Mouse (Mus musculus) cerebral cortex, adult 2 months (tissue): ENCODE results near the gene Upf3b.

Experiments used
- WGBS: fragments of 180-500 bp; shearing (Covaris S2); methylation state at CpG from one replicate; pipeline ENCODE4 v1.1.7; 2018; 5-methylcytosine and 5-hydroxymethylcytosine counted together

Upf3b gene

DNA sequence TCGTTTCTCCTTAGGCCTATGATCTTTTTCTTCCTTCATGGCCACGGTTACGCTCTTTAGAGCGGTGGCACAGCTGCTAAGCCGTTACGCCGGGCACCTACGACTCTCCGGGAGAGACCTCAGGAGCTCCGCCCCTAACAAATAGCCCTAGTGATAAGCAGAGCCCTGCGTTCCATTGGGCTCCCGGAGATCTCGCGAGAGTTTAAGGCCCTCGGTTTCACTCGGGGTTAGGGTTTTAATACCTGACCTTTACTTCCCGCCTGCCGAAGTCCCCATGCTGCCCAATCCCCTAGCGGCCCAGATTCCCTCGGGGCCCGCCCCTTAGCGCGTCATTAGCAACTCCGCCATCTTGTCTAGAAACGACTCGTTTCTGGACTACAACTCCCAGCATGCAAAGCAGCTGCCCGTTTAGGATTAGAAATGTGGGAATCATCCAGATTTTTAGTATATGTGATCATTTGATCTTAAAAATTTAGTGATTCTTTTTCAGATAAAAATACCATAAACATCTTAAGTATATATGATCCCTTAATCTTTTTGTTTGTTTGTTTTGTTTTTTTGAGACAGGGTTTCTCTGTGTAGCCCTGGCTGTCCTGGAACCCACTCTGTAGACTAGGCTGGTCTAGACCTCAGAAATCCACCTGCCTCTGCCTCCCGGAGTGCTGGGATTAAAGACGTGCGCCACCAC is at the start of gene Upf3b:
Gene Upf3b (minus strand): TSS at position 130 of the 688 bp plus-strand sequence.
- WGBS: 6% methylated on average over 30 of the region's 30 CpGs

DNA sequence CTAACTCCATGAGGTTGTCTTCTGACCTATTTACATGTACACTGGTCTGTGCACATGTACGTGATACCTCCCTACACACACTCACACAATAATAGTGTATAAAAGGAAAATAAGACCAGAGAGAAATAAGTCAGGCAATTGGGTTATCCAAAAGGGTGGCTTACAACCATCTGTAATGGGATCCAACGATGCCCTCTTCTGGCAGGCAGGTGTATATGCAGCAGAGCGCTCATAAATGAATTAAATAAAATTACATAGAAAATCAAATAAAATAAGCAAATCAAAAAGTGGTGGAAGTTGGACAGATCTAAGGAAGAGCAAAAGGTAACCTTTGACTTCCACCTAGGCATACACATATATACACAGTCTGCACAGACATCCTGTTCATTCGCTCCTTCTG is 47.7 kb upstream of the Upf3b start:
- WGBS: 70% methylated on average over 4 of the region's 4 CpGs

DNA sequence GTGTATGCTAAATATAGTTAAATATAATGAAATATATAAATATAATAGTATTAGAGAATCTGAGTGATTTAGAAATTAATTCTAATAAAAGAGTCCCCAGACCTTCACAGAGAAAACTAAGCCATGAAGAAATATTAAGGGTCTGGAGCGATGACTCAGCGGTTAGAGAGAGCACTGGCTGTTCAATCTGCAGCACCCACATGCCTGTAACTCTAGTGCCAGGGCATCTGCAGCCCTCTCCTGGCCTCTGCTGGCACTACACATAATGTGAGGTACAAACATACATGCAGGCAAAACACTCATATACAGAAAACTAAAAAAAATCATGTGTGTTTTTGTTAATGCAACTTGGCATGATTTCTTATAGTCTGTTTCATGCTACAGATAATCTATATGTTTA is 34.8 kb upstream of the Upf3b start:
- WGBS: 85% methylated on average over 2 of the region's 2 CpGs

DNA sequence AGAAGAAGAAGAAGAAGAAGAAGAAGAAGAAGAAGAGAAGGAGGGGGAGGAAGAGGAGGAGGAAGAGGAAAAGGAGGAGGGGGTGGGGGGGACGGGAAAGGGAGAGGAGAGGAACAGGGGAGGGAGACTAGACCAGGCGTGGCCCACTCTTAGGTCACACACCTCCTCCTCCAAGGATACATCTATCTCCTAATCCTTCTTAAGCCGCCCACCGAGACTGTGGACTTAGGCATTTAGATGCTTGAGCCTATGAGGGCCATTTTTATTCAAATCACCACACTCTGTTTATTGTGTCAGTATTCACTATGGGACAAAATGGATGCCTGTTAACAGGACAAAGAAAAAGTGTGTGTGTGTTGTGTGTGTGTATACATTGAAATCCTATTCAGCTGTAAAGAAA is 34.4 kb upstream of the Upf3b start:
- 80% methylated on average over 1 of the region's 4 CpGs for WGBS

DNA sequence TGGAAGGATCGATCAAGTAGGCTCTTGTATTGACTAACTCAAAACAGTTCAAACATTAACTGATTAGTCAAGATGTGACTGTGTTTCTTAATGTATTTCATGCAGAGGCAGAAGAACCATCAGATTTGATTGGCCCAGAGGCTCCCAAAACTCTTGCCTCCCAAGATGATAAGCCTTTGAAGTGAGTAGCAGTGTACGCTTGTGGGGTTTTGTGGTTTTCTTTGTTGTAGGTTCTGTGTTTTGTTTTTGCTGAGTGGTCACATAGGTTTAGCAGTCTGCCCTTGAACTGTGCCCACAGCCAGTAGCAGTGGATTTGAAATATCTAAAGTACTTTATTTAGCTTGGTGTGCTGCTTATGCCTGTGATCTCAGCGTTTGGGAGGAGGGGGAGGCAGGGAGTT is 31.6 kb upstream of the Upf3b start:
- WGBS: 77% methylated on average over 3 of the region's 3 CpGs

DNA sequence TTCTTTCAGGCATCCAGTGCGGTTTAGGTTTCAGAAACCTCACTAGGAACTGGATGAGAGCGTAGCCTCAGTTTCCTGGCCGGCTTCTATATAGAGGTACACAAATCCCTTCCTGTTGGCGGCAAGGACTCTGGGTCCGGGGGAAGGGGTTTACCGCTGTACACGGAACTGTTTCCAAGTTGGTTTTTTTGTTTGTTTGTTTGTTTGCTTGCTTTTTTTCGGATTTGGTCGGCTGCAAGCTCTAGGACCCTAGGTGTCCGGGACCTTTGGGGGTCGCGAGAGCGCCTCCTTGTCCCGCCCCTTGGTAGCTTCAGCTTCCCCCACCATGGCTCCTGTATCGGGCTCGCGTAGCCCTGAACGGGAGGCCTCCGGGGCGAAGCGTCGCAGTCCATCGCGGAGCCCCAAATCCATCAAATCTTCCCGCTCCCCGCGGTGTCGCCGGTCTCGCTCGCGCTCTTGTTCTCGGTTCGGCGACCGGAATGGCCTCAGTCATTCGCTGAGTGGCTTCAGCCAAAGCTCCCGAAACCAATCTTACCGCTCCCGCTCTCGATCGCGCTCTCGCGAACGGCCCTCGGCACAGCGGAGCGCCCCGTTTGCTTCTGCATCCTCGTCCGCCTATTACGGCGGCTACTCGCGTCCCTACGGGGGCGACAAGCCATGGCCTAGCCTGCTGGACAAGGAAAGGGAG is 16.7 kb upstream of the Upf3b start, which contains the start of gene Nkap:
Gene Nkap (plus strand): TSS at position 125 of the 688 bp plus-strand sequence.
- WGBS: under 1% methylated on average over 54 of the region's 58 CpGs

DNA sequence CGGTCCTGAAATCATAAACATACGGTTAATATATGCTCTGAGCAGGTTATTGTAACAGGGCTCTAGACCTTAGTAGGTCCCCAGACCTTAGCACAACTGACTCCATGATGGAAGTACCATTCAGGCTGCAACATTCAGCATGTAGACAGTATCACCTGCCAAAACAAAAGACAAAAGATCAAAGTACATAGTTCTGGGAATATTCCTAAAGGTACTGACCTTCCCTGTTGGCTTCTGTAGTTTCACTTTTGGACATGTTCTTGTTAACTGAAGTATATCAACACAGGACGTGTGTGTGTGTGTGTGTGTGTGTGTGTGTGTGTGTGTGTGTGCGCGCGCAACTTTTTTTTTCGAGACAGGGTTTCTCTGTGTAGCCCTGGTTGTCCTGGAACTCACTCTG is 15.4 kb upstream of the Upf3b start:
- WGBS: 94% methylated on average over 4 of the region's 7 CpGs

DNA sequence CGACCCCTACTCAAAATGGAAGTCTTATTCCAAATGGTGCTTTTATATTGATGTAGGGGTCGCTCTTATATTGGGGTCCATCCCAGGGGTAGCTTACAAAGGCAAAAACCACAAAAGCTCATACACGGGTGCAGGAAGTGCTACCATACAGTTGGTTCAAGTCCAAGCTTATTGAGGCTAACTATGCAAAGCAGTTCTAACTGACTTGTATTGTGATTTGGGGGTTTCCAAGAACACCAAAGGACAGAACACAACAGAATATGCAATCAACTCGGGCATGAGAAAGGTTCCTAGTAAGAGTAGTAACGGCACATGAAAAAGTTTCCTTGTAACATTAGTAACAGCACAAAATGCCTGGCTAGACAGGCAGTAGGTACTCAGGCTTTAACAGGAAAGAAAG is 10.1 kb upstream of the Upf3b start:
- WGBS: 71% methylated on average over 5 of the region's 5 CpGs

DNA sequence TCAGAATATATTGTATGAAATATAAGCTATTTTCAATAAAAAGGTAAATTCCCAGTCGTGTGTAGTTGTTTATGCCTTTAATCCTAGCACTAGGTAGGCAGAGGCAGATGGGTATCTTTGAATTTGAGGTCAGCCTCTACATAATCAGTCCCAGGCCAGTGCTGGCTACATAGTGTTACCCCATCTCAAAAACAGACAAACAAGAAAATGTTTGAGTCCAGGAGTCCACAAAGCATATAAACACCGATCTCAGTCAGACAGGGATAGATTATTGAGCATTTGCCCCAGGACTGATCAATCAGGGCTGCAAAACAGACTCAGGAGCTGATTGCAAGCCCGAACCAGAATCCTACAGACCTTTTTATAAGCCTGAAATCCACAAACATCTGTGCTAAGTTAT is 9.5 kb upstream of the Upf3b start:
- WGBS: 71% methylated on average over 3 of the region's 3 CpGs

DNA sequence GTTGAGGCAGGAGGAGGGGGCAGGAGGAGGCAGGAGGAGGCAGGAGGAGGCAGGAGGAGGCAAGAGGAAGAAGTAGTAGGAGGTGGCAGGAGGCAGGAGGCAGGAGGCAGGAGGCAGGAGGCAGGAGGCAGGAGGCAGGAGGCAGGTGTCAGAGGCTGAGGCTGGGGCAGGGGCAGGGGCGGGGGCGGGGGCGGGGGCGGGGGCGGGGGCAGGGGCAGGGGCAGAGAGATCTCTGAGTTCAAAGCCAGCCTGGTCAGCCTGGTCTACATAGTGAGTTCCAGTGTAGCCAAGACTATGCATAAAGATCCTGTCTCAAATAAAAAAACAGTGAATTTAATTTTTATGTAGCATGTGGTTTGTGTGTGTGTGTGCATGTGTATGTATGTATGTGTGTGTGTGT is 7.0 kb upstream of the Upf3b start:
- 80% methylated on average over 2 of the region's 5 CpGs for WGBS

DNA sequence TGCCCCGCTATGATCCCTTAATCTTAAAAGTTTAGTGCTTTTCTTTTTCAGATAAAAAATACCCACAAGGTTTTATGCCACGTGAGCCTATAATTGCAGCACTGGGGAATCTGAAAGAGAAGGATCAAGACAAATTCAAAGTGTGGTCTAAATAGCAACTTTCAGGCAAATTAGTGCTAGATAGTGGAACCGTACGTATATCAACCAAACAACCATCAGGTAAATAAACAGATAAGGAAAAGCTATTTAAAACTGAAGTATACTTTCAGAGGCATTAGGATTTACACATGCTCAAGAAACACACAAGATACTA is 715 bp upstream of the Upf3b start:
- 59% methylated on average over 4 of the region's 4 CpGs for WGBS

DNA sequence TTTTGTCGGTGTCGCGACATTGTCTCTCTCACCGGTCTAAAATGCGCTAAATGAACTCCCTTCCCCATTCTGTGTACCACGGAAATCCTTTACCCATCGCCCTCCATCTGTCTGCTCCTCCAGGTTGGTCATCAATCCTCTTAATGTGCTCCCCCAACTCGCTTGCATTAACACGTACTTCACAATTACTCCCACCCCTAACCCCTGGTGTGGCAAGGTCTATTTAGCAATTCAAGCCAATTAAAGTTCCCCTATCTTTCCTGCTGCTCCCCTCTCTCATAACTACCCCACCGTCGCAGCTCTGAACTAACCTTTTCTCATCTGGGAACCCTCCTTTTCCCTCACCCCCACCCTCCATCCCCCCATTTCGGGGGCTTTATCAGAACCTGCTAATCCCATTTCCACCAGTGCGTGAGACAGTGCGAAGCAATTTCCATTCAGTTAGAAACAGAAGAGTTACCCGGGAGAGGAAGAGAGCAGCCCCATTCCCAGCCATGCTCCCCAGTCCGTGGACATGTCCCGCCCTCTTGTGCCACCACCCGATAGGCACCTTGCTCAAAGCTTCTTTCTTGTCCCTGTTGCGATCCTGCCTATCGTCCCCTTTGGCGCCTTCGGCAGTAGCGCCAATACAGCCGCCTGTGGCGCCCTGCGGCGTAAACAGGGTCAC is 463 bp downstream of the Upf3b start:
- 3% methylated on average over 27 of the region's 27 CpGs for WGBS

DNA sequence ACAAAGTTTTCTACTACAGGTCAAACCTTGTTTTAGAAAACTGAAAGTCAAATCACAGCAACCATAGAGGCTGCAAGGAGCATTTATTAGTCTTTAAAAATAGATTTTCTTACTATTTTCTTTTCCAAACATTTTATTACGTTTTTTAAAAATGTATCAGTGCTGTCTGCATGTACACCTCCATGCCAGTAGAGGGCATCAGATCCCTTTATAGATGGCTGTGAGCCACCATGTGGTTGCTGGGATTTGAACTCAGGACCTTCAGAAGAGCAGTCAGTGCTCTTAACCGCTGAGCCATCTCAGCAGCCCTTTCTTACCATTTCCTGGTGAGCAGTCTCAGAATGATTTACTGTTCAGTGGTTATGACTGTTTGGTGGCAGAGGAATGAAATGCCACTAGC is 6.3 kb downstream of the Upf3b start:
- 71% methylated on average over 2 of the region's 2 CpGs for WGBS

DNA sequence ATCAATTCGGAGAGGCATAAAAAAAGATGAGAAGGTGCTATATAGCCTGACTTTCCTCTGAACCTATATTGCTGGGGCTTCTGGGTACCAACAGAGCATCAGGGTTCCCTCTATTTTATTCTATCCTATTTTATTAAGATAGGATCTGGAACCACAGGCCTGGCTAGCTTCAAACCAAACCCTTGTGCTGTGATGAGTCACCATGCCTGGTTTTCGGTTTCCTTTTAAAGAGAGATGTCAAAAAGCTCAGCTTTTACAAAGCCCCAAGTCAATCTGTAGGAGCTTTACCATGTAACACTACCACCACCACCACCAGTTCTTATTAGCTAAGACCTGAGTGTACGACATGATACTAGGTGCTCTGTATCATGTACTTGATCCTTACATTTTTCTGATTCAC is 11.4 kb downstream of the Upf3b start:
- 97% methylated on average over 3 of the region's 3 CpGs for whole genome bisulfite sequencing

DNA sequence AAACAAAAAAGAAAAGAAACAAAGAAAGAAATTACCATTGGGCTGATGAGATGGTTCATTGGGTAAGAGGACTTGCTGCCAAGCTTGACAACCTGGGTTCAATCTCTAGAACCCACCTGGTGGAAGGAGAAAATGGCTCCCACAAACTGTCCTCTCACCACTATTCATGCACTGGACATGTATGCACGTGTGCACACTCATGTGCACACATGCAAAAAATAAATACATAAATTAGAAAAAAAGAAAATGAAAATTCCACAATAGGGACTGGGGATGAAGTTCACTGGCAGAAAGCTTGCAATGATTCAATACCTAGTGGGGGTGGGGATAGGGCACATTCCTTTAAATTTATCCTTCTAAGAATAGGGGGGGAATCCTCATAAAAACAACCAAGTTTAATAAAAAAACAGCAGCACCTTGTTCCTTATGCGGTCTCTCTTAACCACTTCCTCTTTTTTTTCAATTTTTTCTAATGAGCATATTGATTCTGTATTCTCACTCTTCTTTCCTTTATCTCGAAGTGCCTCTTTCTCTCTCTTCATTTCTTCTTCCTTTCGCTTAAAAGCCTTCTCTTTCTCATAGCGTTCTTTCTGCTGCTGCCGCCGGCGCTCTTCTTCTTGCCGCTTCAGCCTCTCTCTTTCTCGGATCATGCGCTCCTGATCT is 14.9 kb downstream of the Upf3b start:
- 94% methylated on average over 11 of the region's 11 CpGs for WGBS

DNA sequence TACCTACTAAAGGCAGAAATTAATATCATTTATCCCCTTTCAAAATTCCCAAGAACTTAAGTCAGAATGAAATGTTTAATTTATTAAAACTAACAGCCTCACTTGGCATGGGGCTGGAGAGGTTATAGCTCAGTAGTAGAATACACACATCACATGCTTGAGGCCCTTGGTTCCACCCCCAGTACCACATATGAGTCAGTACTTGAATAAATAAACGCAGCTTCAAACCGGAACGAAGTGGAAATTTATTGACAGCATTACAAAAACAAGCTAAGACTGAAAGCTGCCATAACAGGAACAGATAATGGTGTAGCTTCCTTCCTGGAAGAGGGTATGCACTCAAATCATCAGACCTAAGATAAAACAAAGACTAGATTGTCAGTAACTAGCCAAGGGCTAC is 18.7 kb downstream of the Upf3b start:
- WGBS: 69% methylated on average over 3 of the region's 3 CpGs

DNA sequence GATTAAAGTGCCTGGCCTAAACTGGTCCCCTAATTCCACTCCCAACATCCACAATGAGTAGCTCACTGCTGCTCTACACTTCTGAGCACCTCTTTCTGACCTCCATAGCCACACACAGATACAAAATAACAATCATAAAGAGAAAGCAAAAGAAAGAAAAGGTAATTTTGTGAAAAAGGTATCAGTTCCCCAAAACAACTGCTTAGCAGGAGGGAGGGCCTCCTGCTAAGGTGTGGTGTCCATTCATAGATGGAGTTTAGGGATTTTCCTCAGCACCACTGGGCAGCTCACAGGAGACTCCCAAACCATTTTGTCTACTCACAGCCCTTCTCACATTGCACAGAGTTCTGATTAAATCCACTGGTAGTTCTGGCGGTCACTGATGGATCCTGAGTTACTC is 21.3 kb downstream of the Upf3b start:
- WGBS: 88% methylated on average over 1 of the region's 1 CpGs

DNA sequence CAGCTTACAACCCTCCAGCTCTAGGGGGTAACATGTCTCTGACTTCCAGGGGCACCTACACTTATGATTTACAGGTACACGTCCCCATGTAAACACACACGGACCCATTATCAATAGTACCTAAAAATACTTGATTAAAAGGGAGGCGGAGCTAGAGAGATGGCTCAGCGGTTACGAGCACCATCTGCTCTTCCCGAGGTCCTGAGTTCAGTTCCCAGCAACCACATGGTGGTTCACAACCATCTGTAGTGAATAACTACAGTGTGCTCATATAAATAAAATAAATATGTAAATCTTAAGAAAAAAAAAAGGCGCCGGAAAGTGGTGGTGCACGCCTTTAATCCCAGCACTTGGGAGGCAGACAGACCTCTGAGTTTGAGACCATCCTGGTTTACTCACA is 24.5 kb downstream of the Upf3b start:
- WGBS: 6% methylated on average over 9 of the region's 9 CpGs

DNA sequence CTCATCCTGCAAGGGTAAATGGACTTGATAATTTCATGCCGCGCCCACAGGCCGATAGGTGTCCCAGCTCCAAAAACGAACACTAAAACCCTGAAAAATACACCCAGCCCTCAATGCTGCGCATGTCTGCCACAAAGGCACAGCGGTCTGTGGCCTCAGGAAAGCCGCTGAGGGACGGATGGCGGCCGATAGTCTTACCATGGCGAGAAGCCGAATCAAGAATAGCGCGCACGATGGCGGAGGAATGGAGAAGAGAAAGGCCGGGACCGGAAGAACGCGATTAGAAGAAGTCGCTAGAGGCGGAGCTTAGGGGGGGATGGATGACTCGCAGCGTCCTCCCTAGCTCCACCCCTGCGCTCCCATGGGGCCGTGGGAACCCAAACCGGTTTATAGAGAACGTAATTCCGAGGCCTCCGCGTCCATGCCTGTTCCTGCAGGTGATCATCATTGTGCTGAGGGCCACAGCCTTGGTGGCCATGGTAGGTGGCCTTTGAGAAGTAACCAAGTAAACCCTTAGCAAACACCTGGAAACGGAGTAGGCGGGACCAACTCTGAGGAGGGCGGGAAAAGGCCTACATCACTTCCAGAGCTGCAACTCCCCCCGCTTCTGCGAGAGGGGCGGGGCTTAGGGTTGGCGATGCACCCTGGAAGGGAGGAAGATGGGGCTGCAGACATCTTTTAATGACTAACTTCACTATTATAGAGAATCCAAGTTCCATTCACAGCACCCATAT is 25.0 kb downstream of the Upf3b start, which contains the start of gene Rpl39:
Gene Rpl39 (minus strand): TSS at position 476 of the 734 bp plus-strand sequence.
- 2% methylated on average over 38 of the region's 38 CpGs for WGBS

DNA sequence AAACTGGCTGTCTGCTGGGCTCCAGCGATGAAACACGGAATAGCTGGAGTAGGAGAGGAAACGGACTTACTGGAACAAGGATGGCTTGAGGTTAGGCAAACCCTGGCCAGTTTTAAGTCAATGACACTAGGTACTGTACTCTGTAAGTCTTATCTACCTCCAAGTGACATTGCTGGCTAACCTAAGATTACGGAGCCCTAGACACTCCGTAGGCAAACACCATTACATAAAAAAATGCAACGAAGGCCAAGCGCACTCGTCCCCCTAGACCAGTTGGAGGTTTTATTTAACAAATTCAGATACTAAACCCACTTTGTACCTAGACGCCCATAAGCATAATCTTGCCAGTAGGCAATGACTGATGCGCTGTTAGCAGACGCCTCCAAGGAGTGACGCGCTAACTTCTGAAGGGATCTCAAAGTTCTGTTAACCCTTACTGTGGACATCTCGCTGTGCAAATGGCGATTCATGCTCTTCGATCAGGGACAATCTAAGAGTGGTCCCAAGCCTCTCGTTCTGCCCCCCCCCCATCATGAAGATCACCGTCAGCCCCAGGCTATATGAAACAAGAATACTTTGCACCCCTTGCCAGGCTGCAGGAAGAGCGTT is 25.7 kb downstream of the Upf3b start:
- 4% methylated on average over 19 of the region's 19 CpGs for WGBS

DNA sequence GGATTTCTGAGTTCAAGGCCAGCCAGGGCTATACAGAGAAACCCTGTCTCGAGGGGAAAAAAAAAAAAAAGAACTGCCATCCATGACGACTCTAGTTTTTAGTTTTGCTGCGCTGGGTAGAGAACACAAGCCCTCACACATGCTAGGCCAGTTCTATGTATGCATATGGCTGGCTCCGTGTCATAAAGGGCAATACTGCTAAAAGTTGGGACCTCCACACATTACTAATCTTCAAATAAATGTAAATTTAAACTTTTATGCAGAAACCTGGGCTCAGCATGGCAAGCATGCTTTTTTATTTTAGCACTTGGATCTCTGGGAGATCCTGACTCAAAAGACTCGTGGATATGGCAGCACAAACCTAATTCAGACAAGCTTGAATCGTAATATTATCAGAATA is 28.9 kb downstream of the Upf3b start:
- 40% methylated on average over 6 of the region's 6 CpGs for whole genome bisulfite sequencing
